Mouse (Mus musculus): ENCODE measurements at regions not wholly inside any gene's neighbourhood (a gene's known extent, or its start where the extent isn't known, plus 50 kb on each side); places are given as distances from the start of the nearest gene placed in this dataset.

GRCm38 (mm10) chr17:49190337-49190736 is 237.8 kb upstream of the Mocs1 start:
- no peak for TF ChIP-seq POLR2A (IDR thresholded peaks at IDR 0.05; ENCODE audit: low read depth, low read length)
- TF ChIP-seq CTCF (IDR thresholded peaks at IDR 0.05; ENCODE audit: extremely low read depth, insufficient read depth, insufficient read length, insufficient replicate concordance): no peak

All from spleen, adult 2 months (tissue).